Comparison of ENCODE assay signal across 11 mouse cellular contexts in the genomic region with DNA sequence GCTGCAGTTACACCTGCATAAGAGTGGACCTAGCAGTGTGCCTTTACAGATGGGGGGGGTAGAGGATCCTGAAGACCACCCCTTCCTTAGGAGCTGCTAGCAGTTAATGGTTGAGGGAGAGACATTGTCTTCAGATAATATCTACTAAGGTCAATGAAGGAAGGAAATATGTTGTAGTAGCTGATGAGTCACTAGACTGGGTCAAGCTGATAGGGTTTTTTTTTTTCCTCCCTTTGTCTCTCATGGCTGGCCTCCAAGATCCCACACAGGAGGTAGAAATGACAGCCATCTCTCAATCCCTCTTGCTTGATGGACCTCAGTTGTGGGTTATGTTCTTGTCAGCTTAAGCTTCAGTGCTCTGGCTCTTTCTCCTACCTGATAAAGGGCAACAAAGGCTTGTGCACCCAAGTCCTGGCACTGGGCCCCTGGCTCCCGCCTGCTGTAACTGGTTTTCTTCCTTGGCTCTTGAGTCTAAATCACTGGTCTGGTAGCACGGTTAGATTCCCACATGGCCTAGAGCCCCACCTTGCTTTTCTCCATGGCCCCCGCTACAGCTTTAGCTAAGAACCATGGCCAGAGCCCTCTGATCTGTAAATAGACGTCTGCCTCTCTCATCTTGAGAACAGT. TPM values are rescaled to one million over a fixed set of nuclear protein-coding genes. Genes with fewer than 3 reads are reported as not detected.
DNase-seq lines count a peak whose midpoint lies in the region; TF ChIP-seq lines count a peak whose summit lies in the region.
"Had no signal": no experiment of that assay in that cellular context is flagged by ENCODE, and none has a peak within 500 bp of the region (broad histone marks: within the 10 kb centered on the region; RNA-seq: fewer than 3 reads in every experiment).

No protein-coding gene starts in this region.

- H3K36me3 ChIP-seq in spleen, adult 2 months (ENCODE audit: control insufficient read depth, insufficient read depth, low read length): peaks cover 3% of the 10 kb centered on the region; the same call in 1 of the 2 replicates
- H3K36me3 ChIP-seq in small intestine, adult 2 months (ENCODE audit: control insufficient read depth, insufficient read depth, low read length): no peaks in the 10 kb centered on the region; the same call in 1 of the 2 replicates

- TF ChIP-seq CTCF in spleen, adult 2 months (IDR thresholded peaks at IDR 0.05; ENCODE audit: extremely low read depth, insufficient read depth, insufficient read length, insufficient replicate concordance): no peak
- TF ChIP-seq CTCF in small intestine, adult 2 months (IDR thresholded peaks at IDR 0.05; ENCODE audit: extremely low read depth, insufficient read length, insufficient replicate concordance, low read depth, low read length): no peak

- peak; percentile 30 for DNase-seq in adrenal gland, adult 2 months
- no peak for DNase-seq in adrenal gland, adult 18-20 months (ENCODE audit: low spot score in 2 of 2)
- no peak for DNase-seq in spleen, adult 2 months (ENCODE audit: low read depth in 1 of 2, low spot score in 2 of 2)
- no peak for DNase-seq in spleen, adult 18-20 months
- DNase-seq in heart, postnatal 10 days: peak; percentile 10 to 18
- no peak for DNase-seq in gastrocnemius, postnatal 25 days
- DNase-seq in T-cell, adult 2 months (ENCODE audit: low spot score): no peak

- intact Hi-C loops in heart, postnatal 10 days (cut with DNase I): loop anchor here (5.0 kb wide), 1 partner anchor 166 kb away; no protein-coding TSS in a partner anchor

- H3K4me3 ChIP-seq in spleen, adult 2 months (ENCODE audit: extremely low read depth, insufficient read depth, insufficient read length): no peak overlapping the region
- no peak overlapping the region for H3K4me3 ChIP-seq in small intestine, adult 2 months (ENCODE audit: low read depth, low read length)
- H3K4me3 ChIP-seq: embryonic facial prominence, embryonic 13.5 days; left cerebral cortex, adult 2 months; midbrain, embryonic 13.5 days had no signal

- 55% methylated on average over 4 of the region's 4 CpGs for WGBS in spleen, adult 2 months
- WGBS in small intestine, adult 2 months: 60% methylated on average over 4 of the region's 4 CpGs

- H3K27ac ChIP-seq in spleen, adult 2 months (ENCODE audit: insufficient read depth, low read length): peak overlapping the region; percentile 29; the same call in 1 of the 2 replicates
- 0 out of 2 replicates have a peak overlapping the region, but pooled peaks have one; percentile 5 for H3K27ac ChIP-seq in small intestine, adult 2 months (ENCODE audit: insufficient read depth, low read depth, low read length)
- H3K27ac ChIP-seq: embryonic facial prominence, embryonic 13.5 days; left cerebral cortex, adult 2 months; midbrain, embryonic 13.5 days had no signal

- H3K4me1 ChIP-seq in spleen, adult 2 months (ENCODE audit: control insufficient read depth, insufficient read depth, insufficient read length): peaks cover 20% of the 10 kb centered on the region
- peaks cover 13% of the 10 kb centered on the region for H3K4me1 ChIP-seq in small intestine, adult 2 months (ENCODE audit: control insufficient read depth, insufficient read depth, insufficient read length, low read length)

- no peak for TF ChIP-seq POLR2A in spleen, adult 2 months (IDR thresholded peaks at IDR 0.05; ENCODE audit: low read depth, low read length)
- no peak for TF ChIP-seq POLR2A in small intestine, adult 2 months (IDR thresholded peaks at IDR 0.05; ENCODE audit: low read depth, low read length)

- H3K27me3 ChIP-seq in spleen, adult 2 months (ENCODE audit: control insufficient read depth, insufficient read depth, low read length): no peaks in the 10 kb centered on the region
- H3K27me3 ChIP-seq in small intestine, adult 2 months (ENCODE audit: control insufficient read depth, insufficient read depth, low read length): no peaks in the 10 kb centered on the region
- H3K27me3 ChIP-seq: embryonic facial prominence, embryonic 13.5 days; midbrain, embryonic 13.5 days had no signal

RNA-seq across cellular contexts. Expression of a gene that starts 0.6 kb away (rescaled TPM):
- 10 to 100 TPM; 27.8 to 30.4 TPM for total RNA-seq in adrenal gland, adult 2 months (2021)
- polyA plus RNA-seq in adrenal gland, adult 2 months (2012; rRNA removed): 3.2 and 4.7 TPM in 2 replicates
- total RNA-seq in adrenal gland, adult 18-20 months (2021): 10 to 100 TPM; 29.6 to 32.1 TPM
- 5.0 TPM in 2 replicates for polyA plus RNA-seq in spleen, adult 2 months (2012; rRNA removed)
- 10 to 100 TPM; 30.1 to 38.4 TPM for total RNA-seq in heart, postnatal 10 days (2021)
- 3.1 and 5.0 TPM in 2 replicates for polyA plus RNA-seq in small intestine, adult 2 months (2012; rRNA removed)
- 10 to 100 TPM; 20.9 to 24.5 TPM for total RNA-seq in gastrocnemius, postnatal 25 days (2021)

RNA-seq across cellular contexts. Expression of a gene that starts 6.1 kb away (rescaled TPM):
- 1 to 10 TPM; 1.4 to 3.1 TPM for total RNA-seq in adrenal gland, adult 2 months (2021)
- 0.32 and 0.76 TPM in 2 replicates for polyA plus RNA-seq in adrenal gland, adult 2 months (2012; rRNA removed)
- 1 to 10 TPM; 2.0 to 2.6 TPM for total RNA-seq in adrenal gland, adult 18-20 months (2021)
- 0.26 and 0.32 TPM in 2 replicates for polyA plus RNA-seq in spleen, adult 2 months (2012; rRNA removed)
- total RNA-seq in heart, postnatal 10 days (2021): 1 to 10 TPM; 3.4 to 3.6 TPM
- 0.15 and 0.56 TPM in 2 replicates for polyA plus RNA-seq in small intestine, adult 2 months (2012; rRNA removed)
- total RNA-seq in gastrocnemius, postnatal 25 days (2021): 1 to 10 TPM; 2.2 to 3.2 TPM

Comparison
In these comparisons a context has a peak if more than half of its experiments do, and no peak if none do; other contexts are left out.
1. DNase-seq: peak in adrenal gland, adult 2 months (single experiment) and heart, postnatal 10 days (2 of 2); none in adrenal gland, adult 18-20 months (0 of 2), spleen, adult 2 months (0 of 2), spleen, adult 18-20 months (0 of 2), gastrocnemius, postnatal 25 days (single experiment) and T-cell, adult 2 months (single experiment).